Mouse (Mus musculus) ES-Bruce4 (cell line): ENCODE measurements around the gene Abcb7.

Source experiments
- CTCF ChIP-seq: IDR thresholded peaks from one replicate; pipeline ENCODE4 v1.8.1; 2011; ENCODE audit warnings: low read depth, low read length
- POLR2A ChIP-seq: IDR thresholded peaks from one replicate; pipeline ENCODE4 v1.8.1; 2011; ENCODE audit warnings: low read length; ENCODE audit not compliant: insufficient read depth

DNA sequence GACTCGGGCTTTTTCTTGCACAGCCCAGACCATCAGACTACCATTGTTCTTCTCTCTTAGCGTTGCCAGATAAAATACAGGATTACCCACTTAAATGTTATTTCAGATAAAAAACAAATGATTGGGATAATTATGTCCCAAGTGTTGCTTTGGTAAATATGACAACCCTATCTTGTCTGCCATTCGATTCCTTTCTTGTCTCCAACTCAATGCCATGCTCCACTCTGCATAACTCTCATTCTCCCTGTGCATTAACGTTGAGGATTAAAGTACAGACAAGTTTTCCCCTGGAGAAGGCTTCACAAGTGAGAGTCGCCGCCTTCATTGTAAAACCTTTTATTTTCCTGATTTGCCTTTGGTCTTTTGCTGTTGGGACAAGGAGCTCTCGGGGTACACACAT, 339 bp upstream of the Abcb7 start:
- TF ChIP-seq POLR2A (no peak), CTCF (no peak)
